Mouse (Mus musculus): Measurements from ENCODE around the gene Olfr149.
"Not testable (repeated sequence)": the region's sequence is repeated elsewhere in the genome, so short reads cannot be mapped to it uniquely, and the experiment has no call there.

DNA sequence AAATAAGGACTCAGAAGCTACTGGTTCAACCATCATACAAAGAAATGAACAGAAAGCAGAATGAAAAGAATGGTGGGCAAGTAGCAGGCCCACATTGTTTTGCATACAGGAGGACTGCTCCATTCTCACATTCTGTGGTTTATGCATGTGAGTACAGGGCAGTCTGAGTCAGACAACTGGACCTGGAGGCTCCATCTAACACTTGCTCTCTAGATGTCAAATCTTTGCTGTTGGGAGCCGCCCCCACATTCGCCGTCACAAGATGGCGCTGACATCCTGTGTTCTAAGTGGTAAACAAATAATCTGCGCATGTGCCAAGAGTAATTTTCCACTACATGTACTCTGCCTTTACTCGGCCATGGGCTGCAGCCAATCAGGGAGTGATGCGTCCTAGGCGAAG is 5.8 kb downstream of the Olfr149 start:
- not testable (repeated sequence) for TF ChIP-seq FLI1 (IDR thresholded peaks at IDR 0.05; ENCODE audit: low read length); GATA1 (IDR thresholded peaks at IDR 0.05; ENCODE audit: borderline replicate concordance, low read length)

Measured in megakaryocyte, embryonic 14.5 days (primary cell).